Mouse (Mus musculus): Measurements from ENCODE around the gene Acsbg1. TPM values are rescaled to one million over a fixed set of nuclear protein-coding genes. Genes with fewer than 3 reads are reported as not detected.
"Not testable (repeated sequence)": the region's sequence is repeated elsewhere in the genome, so short reads cannot be mapped to it uniquely, and the experiment has no call there.

Acsbg1 gene
- polyA plus RNA-seq, 1 experiment from 2014 or later: 0.22 TPM

DNA sequence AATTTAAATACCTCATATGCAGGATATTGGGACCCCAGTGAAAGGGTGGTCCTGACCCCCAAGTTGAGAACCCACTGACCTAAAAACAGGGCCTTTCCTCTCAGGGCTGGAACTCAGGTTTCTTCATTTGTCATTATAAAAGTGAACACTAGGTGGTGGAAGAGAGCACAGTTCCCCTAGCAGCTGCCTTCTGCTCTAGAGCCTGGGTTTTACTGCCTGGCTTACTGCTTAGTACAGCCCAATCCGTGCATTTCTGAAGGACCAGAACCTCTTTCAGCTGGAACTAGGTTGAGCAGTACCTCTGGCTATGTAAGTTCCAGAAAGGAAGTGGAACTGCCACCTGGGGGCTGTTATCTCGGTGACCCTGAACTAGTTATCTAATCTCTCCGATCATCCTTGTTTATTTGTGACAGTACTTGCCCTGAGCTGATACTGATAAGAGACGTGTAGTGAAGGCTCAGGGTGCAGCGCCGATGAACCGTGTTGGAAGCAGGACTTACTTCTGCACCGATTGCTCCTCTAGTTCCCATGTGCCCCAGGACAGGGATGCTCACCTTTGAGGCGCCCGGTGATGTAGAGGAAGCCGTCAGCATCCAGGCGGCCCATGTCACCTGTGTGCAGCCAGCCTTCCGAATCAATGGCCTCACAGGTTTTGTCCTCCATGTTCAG, 47.4 kb downstream of the Acsbg1 start:
- DNase-seq (ENCODE audit: low spot score) (peak; percentile 64), ATAC-seq (replicated peaks; ENCODE audit: low FRiP score, low TSS enrichment, low read depth) (peak; percentile 63; the same call in 1 of the 2 replicates)
- Histone ChIP-seq H3K9me3 (ENCODE audit: control insufficient read depth, low read length) (no peaks in the 10 kb centered on the region), H3K4me3 (ENCODE audit: low read depth, low read length) (no peak overlapping the region), H3K27me3 (replicated peaks; ENCODE audit: control insufficient read depth, insufficient read depth, low read length) (no peaks in the 10 kb centered on the region), H3K4me1 (replicated peaks; ENCODE audit: control insufficient read depth, insufficient read depth, low read length) (no peaks in the 10 kb centered on the region), H3K36me3 (ENCODE audit: control insufficient read depth, insufficient read depth, low read length) (no peaks in the 10 kb centered on the region), H3K4me2 (ENCODE audit: low read length) (no peak overlapping the region), H3K27ac (ENCODE audit: low read depth) (no peak overlapping the region), H3K9ac (ENCODE audit: low read length) (no peak overlapping the region)
- 47% methylated on average over 13 of the region's 13 CpGs for WGBS

DNA sequence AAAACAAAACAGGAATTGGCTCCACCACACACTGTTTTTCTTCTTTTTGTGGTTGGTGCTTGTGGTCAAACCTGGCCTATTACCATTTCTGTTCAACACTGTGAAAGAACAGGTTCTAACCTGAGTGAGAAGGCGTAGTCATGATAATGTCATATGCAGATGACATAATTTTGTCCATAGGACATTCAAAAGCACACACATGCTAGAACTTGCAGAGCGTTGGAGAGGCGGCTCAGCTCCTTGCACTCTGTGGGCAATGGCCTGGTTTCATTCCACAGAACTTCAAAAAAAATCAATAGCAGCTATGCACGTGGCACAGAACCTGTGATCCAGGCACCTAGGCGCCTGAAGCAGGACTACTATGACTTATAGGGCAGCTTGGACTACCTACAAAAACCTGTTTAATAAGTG, 48.9 kb downstream of the Acsbg1 start:
- DNase-seq (ENCODE audit: low spot score) (no peak), ATAC-seq (replicated peaks; ENCODE audit: low FRiP score, low TSS enrichment, low read depth) (no peak)
- Histone ChIP-seq H3K9ac (ENCODE audit: low read length) (no peak overlapping the region), H3K27ac (ENCODE audit: low read depth) (no peak overlapping the region), H3K4me2 (ENCODE audit: low read length) (no peak overlapping the region), H3K27me3 (replicated peaks; ENCODE audit: control insufficient read depth, insufficient read depth, low read length) (no peaks in the 10 kb centered on the region), H3K4me1 (replicated peaks; ENCODE audit: control insufficient read depth, insufficient read depth, low read length) (no peaks in the 10 kb centered on the region), H3K9me3 (ENCODE audit: control insufficient read depth, low read length) (no peaks in the 10 kb centered on the region), H3K4me3 (ENCODE audit: low read depth, low read length) (no peak overlapping the region), H3K36me3 (ENCODE audit: control insufficient read depth, insufficient read depth, low read length) (no peaks in the 10 kb centered on the region)
- WGBS: 82% methylated on average over 5 of the region's 5 CpGs

DNA sequence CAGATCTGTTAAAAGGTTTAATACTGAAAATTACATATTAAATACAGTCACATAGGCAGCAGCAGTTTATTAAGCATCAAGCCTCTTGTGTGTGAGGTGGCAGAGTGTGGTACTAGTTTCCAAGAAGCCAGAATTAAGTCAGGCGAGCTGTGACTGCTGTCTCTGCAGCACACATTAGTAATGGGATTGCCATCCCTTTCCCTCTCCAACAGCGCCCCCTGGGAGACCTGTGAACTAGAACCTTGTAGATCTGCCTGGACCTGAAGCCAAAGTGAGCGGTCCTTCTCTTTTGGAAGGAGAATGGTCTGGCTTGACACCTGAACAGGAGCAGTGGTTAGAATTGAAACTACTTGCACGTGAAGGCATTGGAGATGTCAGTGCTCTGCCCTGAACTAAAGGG, 56.8 kb downstream of the Acsbg1 start:
- no peak overlapping the region for H3K9ac ChIP-seq (ENCODE audit: low read length)
- H3K27ac ChIP-seq (ENCODE audit: low read depth): no peak overlapping the region
- H3K4me2 ChIP-seq (ENCODE audit: low read length): no peak overlapping the region
- no peaks in the 10 kb centered on the region for H3K9me3 ChIP-seq (ENCODE audit: control insufficient read depth, low read length)
- ATAC-seq (replicated peaks; ENCODE audit: low FRiP score, low TSS enrichment, low read depth): no peak
- H3K27me3 ChIP-seq (replicated peaks; ENCODE audit: control insufficient read depth, insufficient read depth, low read length): no peaks in the 10 kb centered on the region
- no peaks in the 10 kb centered on the region for H3K4me1 ChIP-seq (replicated peaks; ENCODE audit: control insufficient read depth, insufficient read depth, low read length)
- H3K4me3 ChIP-seq (ENCODE audit: low read depth, low read length): no peak overlapping the region
- peak; percentile 65 for DNase-seq (ENCODE audit: low spot score)
- 58% methylated on average over 4 of the region's 4 CpGs for WGBS
- peaks cover 46% of the 10 kb centered on the region for H3K36me3 ChIP-seq (ENCODE audit: control insufficient read depth, insufficient read depth, low read length)

DNA sequence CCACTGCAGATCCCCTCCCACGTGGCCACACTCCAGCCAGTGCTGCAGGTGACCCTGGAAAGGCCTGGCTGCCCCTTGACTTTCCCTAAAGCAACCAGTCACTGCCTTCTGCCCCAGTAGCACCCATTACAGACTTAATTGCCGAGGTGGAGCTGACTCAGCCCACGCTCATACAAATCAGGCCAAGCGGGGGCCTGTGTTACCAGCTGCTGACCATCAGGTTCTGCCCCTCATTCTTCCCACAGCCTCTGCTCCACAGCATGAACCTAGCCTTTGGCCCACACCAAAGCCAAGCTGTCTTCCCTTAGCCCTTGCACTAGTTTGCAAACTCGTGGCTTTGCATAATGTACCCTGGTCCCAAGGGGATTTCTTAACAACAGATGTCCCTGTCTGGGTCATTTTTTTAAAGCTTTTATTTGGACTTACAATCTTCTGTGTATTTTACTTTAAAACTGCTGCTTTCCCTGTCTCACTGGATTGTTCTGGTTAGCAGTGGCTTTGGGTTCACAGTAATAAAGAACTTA, 57.5 kb downstream of the Acsbg1 start:
- Histone ChIP-seq H3K4me2 (ENCODE audit: low read length) (no peak overlapping the region), H3K4me3 (ENCODE audit: low read depth, low read length) (no peak overlapping the region), H3K4me1 (replicated peaks; ENCODE audit: control insufficient read depth, insufficient read depth, low read length) (no peaks in the 10 kb centered on the region), H3K27ac (ENCODE audit: low read depth) (no peak overlapping the region), H3K9me3 (ENCODE audit: control insufficient read depth, low read length) (no peaks in the 10 kb centered on the region), H3K36me3 (ENCODE audit: control insufficient read depth, insufficient read depth, low read length) (peaks cover 52% of the 10 kb centered on the region), H3K9ac (ENCODE audit: low read length) (no peak overlapping the region), H3K27me3 (replicated peaks; ENCODE audit: control insufficient read depth, insufficient read depth, low read length) (no peaks in the 10 kb centered on the region)
- DNase-seq (ENCODE audit: low spot score): no peak
- WGBS: 79% methylated on average over 5 of the region's 5 CpGs
- ATAC-seq (replicated peaks; ENCODE audit: low FRiP score, low TSS enrichment, low read depth): no peak

DNA sequence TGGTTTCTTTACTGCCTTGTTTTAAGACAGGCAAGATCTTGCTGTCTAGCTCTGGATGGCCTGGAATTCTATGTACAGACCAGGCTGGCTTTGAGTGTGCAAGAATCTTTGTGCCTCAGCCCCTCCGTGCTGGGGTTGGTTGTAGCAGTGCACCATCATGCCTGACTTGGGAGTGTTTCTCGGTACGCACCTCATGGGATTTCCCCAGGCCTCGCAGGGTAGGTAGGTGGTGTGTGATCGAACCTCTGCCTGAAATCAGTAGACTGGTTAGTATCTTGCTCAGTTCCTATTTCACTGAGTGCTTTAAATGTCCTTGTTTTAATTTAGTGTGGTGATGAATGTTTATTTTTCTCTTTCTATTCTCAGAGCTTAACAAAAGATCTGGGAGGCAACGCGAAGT, 58.8 kb downstream of the Acsbg1 start:
- H3K27ac ChIP-seq (ENCODE audit: low read depth): no peak overlapping the region
- H3K9ac ChIP-seq (ENCODE audit: low read length): no peak overlapping the region
- no peaks in the 10 kb centered on the region for H3K4me1 ChIP-seq (replicated peaks; ENCODE audit: control insufficient read depth, insufficient read depth, low read length)
- no peaks in the 10 kb centered on the region for H3K27me3 ChIP-seq (replicated peaks; ENCODE audit: control insufficient read depth, insufficient read depth, low read length)
- no peak for DNase-seq (ENCODE audit: low spot score)
- peaks cover 65% of the 10 kb centered on the region for H3K36me3 ChIP-seq (ENCODE audit: control insufficient read depth, insufficient read depth, low read length)
- H3K9me3 ChIP-seq (ENCODE audit: control insufficient read depth, low read length): no peaks in the 10 kb centered on the region
- ATAC-seq (replicated peaks; ENCODE audit: low FRiP score, low TSS enrichment, low read depth): no peak
- H3K4me3 ChIP-seq (ENCODE audit: low read depth, low read length): no peak overlapping the region
- no peak overlapping the region for H3K4me2 ChIP-seq (ENCODE audit: low read length)
- WGBS: 88% methylated on average over 7 of the region's 7 CpGs

DNA sequence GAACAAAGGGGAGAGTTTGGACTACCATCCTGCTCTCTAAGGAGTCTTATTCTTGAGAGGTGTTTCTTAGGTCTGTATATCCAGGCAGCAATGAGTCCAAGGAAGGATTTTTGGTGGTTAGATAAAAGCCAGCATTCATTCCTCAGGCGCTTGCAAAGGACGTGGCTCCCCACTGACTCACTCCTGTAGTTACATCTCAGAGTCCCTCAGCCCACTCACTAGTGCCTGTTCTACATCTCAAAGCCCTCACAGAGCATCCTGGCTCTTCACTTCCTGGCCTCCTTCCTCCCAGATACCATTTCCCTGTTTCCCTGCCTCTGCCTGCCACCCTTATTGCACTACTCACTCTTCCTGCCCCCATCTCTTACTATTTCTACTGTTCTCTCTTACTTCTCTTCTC, 59.3 kb downstream of the Acsbg1 start:
- H3K9me3 ChIP-seq (ENCODE audit: control insufficient read depth, low read length): no peaks in the 10 kb centered on the region
- no peaks in the 10 kb centered on the region for H3K27me3 ChIP-seq (replicated peaks; ENCODE audit: control insufficient read depth, insufficient read depth, low read length)
- H3K9ac ChIP-seq (ENCODE audit: low read length): no peak overlapping the region
- DNase-seq (ENCODE audit: low spot score) (no peak), ATAC-seq (replicated peaks; ENCODE audit: low FRiP score, low TSS enrichment, low read depth) (no peak)
- no peaks in the 10 kb centered on the region for H3K4me1 ChIP-seq (replicated peaks; ENCODE audit: control insufficient read depth, insufficient read depth, low read length)
- peaks cover 70% of the 10 kb centered on the region for H3K36me3 ChIP-seq (ENCODE audit: control insufficient read depth, insufficient read depth, low read length)
- H3K27ac ChIP-seq (ENCODE audit: low read depth): no peak overlapping the region
- H3K4me2 ChIP-seq (ENCODE audit: low read length): no peak overlapping the region
- no peak overlapping the region for H3K4me3 ChIP-seq (ENCODE audit: low read depth, low read length)
- WGBS: 91% methylated on average over 2 of the region's 2 CpGs

DNA sequence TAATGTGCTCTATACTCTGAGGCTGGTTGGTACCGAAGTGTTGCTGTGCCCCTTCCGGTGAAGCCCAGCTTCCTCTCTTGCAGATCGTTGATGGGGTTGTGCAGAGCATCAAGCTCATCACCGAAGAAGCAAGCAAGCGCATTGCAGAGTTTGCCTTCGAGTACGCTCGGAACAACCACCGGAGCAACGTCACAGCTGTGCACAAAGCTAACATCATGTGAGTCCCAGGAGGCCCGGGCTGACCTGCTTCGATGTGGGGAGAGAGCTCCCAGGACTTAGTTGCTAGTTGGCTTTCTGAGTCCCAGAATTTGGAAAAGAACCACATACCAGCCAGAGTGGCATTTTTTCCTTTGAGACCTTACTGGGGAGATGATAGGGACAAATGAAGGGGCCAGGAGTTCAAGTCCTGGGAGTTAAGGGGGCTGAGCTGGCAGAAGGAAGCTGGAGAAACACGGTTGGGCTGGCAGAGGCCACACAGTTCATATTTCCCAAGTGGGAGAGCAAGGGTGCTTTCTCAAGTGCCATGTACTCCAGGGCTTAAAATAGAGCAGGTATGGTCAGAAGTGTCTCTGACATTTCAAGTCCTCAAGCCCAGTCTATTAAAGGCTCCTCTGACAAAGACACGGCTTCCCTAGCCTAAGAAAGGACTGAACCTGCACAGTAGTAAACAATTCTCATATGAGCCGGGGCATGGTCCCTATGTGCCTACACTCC, 64.8 kb downstream of the Acsbg1 start:
- WGBS: 94% methylated on average over 15 of the region's 15 CpGs
- DNase-seq (ENCODE audit: low spot score) (no peak), ATAC-seq (replicated peaks; ENCODE audit: low FRiP score, low TSS enrichment, low read depth) (no peak)
- Histone ChIP-seq H3K27me3 (replicated peaks; ENCODE audit: control insufficient read depth, insufficient read depth, low read length) (no peaks in the 10 kb centered on the region), H3K36me3 (ENCODE audit: control insufficient read depth, insufficient read depth, low read length) (peaks cover 89% of the 10 kb centered on the region), H3K4me1 (replicated peaks; ENCODE audit: control insufficient read depth, insufficient read depth, low read length) (no peaks in the 10 kb centered on the region), H3K27ac (ENCODE audit: low read depth) (no peak overlapping the region), H3K9ac (ENCODE audit: low read length) (no peak overlapping the region), H3K4me2 (ENCODE audit: low read length) (no peak overlapping the region), H3K4me3 (ENCODE audit: low read depth, low read length) (no peak overlapping the region), H3K9me3 (ENCODE audit: control insufficient read depth, low read length) (no peaks in the 10 kb centered on the region)

- ATAC-seq (replicated peaks; ENCODE audit: low FRiP score, low TSS enrichment, low read depth); H3K4me1 ChIP-seq (replicated peaks; ENCODE audit: control insufficient read depth, insufficient read depth, low read length); H3K4me3 ChIP-seq (ENCODE audit: low read depth, low read length); H3K27ac ChIP-seq (ENCODE audit: low read depth); H3K9ac ChIP-seq (ENCODE audit: low read length); H3K9me3 ChIP-seq (ENCODE audit: control insufficient read depth, low read length); H3K27me3 ChIP-seq (replicated peaks; ENCODE audit: control insufficient read depth, insufficient read depth, low read length); H3K4me2 ChIP-seq (ENCODE audit: low read length); DNase-seq (ENCODE audit: low spot score): not testable (repeated sequence)
- H3K36me3 ChIP-seq (ENCODE audit: control insufficient read depth, insufficient read depth, low read length): peaks cover 77% of the 10 kb centered on the region
- 77% methylated on average over 4 of the region's 4 CpGs for WGBS
These were observed 68.0 kb downstream of the Acsbg1 start for GRCm38 (mm10) chr9:54593652-54594051.
